Mouse (Mus musculus) ES-Bruce4 (cell line): ENCODE measurements around the gene Ptch1.

Experiments used
- CTCF ChIP-seq: IDR thresholded peaks from one replicate; pipeline ENCODE4 v1.8.1; 2011; ENCODE audit warnings: low read depth, low read length
- EP300 ChIP-seq: IDR thresholded peaks from 2 replicates; pipeline ENCODE4 v1.6.1; 2011; ENCODE audit warnings: low read depth, low read length; ENCODE audit not compliant: insufficient read depth

- no peak for TF ChIP-seq CTCF
- TF ChIP-seq EP300, result no peak
Observed at GRCm38 (mm10) chr13:63487707-63488042, 85.7 kb downstream of the Ptch1 start.
